Mouse (Mus musculus) heart, postnatal 25 days (tissue): ENCODE measurements around the gene Cpm. TPM values are rescaled to one million over a fixed set of nuclear protein-coding genes. Genes with fewer than 3 reads are reported as not detected.
A peak's percentile ranks its signal among the peaks of the same experiment; 100 is the strongest.
"Not testable (repeated sequence)": the region's sequence is repeated elsewhere in the genome, so short reads cannot be mapped to it uniquely, and the experiment has no call there.

Experiments
- DNase-seq: peaks from one replicate; pipeline ENCODE4 v3.0.0; 2022; ENCODE audit warnings: low spot score
- intact Hi-C: fragments of 180-260 bp; cut with DNase I; formaldehyde crosslinking; loops from one replicate; pipeline ENCODE4 v1.15.1; 2025
- total RNA-seq, 2 experiments: library from RNA; stranded (reverse); gene quantifications; 2 replicates each; pipeline ENCODE4 v1.2.3; 2021

Cpm gene
- total RNA-seq, 2 experiments from 2014 or later, result 3.9 to 4.5 TPM

DNA sequence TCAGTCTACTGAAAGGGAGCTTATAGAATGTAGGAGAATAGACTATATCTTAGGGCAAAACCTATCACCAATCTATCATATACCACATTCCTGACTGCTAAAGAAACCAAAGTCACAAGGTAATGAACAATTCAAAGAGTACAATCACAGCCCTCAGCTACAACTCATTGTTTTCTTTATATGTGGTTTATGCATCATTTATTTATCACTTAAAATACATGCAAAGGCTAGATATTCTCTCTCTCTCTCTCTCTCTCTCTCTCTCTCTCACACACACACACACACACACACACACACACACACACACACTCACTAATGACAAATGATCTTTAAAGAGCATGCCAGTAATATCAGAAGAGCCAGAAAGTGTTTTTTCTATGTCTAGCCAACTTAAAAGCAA, 76.5 kb downstream of the Cpm start:
- DNase-seq, result no peak
- intact Hi-C loops, result no loop called here

DNA sequence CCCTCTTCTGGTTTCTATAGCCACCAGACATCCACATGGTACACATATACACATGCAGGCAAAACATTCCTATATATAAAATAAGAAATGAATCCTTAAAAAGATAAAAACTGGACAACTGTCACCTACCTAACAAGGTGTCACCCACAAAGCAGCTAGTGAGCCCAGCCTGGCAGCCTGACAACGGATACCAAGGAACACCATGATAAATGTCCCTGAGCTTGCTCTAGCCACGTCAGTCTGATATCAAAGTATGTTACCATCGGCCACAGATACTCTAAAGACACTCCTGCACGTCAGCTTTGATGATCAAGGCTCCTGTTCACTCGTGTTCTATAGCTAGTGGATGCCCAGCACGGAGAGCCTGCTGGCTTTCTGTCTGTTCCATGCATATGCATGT, 77.1 kb downstream of the Cpm start:
- intact Hi-C loops, result no loop called here
- no peak for DNase-seq

DNA sequence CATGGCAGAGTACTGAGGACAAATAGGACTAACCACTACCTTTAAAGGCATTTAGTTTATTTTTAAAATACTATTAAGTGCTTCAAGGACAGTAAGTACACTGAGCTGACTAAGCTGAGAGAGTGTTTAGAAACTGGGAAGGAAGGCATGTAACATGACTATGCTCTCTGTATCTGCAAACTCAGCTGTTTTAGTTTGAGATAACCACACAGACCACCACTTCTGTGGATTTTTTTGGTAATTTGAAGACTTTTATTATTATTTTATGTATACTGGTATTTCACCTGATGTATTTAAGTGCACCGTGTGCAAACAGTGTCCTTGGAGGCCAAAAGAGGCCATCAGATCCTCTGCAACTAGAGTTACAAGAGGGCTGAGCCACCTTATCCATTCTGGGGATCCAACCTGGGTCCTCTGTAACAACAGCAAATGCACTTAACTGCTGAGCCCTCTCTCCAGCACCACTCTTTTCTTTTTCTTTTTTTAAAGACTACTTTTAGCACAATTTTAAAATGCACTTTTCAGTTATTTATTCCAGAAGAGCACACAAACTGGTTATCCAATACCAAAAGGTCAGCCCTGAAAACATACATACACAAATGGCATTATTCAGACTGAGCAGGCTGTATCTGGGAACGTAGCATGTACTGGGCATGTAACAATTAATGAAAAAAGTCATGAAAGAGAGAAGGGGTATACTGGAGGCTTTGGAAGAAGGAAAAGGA, 78.0 kb downstream of the Cpm start:
- no peak for DNase-seq
- intact Hi-C loops, result no loop called here

- intact Hi-C loops, result no loop called here
These were observed 79.1 kb downstream of the Cpm start for GRCm38 (mm10) chr10:117708376-117708775.

DNA sequence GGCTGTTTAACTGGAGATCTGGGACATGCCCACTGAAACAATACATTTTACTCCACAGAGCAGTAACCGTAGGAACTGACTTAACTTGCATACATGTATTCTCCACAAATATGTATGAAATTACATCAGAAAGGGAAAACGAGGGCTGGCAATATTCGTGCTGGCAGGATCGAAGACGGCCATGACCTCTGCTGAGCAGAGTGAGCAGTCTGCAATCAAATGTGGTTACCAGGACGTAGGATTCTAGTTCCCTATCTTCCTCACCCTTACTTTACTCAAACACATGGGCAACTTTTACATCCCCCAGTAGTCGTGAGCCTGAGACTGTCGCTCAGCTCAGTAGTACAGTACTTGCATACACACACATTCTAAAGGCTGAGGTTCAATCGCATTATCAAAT, 79.6 kb downstream of the Cpm start:
- DNase-seq, result no peak
- intact Hi-C loops, result no loop called here

More at GRCm38 (mm10) chr10:117708376-117708775, 79.1 kb downstream of the Cpm start:
- no peak for DNase-seq

DNA sequence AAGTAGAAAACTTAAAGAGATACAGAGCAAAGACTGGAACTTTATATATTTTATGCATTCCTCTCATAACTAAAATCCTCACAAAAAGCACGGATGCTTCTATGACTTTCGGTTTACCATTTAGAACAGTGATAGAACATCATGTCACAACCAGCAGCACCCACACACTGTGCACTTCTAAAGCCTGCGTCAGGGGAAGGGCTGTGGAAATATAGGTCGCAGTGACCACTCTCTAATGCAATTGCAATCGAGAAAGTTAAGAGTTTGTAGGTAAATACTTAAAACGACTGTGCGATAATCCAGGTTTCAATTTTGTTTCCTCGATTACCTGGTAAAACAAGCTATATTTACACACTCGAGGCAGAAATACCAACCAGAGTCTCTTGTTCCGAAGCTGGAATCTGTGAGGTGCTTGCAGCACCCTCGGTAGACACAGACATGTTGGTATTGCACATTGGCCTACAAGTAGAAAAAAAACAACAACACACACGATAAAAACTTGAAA, 80.1 kb downstream of the Cpm start:
- DNase-seq, result no peak
- intact Hi-C loops, result no loop called here

DNA sequence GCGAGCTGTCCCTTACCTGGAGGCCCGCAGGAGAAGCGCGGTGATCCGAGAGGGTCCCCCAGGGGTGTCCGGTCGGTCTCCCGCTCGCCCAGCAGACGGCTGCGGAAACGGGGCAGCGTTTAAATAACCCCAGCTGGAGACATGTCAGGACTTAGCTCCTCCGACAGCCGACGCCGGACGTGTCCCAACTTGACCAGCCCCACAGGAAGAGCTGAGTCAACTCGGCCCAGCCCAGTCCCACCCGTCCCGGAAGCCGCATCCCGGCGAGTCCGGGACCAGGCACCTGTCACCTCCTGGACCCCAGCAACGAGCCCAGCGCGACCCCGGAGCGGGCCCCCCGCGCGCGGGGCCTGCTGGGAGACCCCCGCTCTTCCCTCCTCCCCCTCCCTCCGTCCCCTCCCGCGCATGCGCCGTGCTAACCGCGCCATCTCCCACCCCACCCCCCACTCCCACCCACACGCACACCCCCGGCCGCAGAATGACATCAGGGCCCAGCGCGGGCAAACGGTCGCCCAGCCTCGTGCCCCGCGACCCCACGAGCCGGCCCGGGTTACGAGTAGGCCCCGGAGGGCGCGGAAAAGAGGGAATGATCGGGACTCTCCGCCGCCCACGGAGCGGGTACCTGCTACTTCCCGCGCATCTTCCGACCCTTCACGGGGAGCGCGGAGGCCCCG, 80.8 kb downstream of the Cpm start:
- intact Hi-C loops, result loop anchor here (2.0 kb wide), 1 partner anchor 35 kb away; no protein-coding TSS in a partner anchor
- peak; percentile 75 for DNase-seq

GRCm38 (mm10) chr10:117710604-117711141, 81.4 kb downstream of the Cpm start, which contains the start of gene Mdm2:
Gene Mdm2, minus strand, starts transcription at chr10:117710758.
- intact Hi-C loops, result loop anchor here (2.0 kb wide), 1 partner anchor 34 kb away; no protein-coding TSS in a partner anchor
- peak; percentile 84 for DNase-seq

GRCm38 (mm10) chr10:117711408-117711807, 82.1 kb downstream of the Cpm start:
- no peak for DNase-seq
- intact Hi-C loops, result loop anchor here (2.0 kb wide), 1 partner anchor 33 kb away; no protein-coding TSS in a partner anchor

DNA sequence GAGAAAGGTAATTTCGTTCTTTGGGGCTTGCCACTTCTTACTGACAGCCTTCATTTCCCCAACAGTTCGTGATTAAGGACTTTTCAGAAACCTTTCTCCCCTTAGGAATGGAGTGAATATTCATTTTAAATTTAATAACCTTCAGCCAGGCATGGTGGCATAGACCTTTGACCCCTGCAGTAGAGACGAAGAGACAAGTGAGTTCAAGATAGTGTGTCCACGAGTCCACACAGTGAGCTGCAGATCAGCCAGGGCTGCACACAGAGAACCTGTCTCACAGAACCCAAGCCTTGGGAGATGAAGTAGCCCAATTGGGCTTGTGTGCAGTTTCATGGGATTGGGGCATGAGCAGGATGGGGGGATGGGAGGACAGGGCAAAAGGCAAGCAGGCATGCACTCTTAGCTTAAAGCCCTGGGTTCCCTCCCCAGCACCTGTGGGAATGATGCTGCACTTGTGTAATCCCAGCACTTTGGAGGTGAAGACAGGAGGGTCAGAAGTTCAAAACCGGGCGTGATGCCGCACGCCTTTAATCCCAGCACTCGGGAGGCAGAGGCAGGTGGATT, 83.0 kb downstream of the Cpm start:
- no peak for DNase-seq
- intact Hi-C loops, result no loop called here

DNA sequence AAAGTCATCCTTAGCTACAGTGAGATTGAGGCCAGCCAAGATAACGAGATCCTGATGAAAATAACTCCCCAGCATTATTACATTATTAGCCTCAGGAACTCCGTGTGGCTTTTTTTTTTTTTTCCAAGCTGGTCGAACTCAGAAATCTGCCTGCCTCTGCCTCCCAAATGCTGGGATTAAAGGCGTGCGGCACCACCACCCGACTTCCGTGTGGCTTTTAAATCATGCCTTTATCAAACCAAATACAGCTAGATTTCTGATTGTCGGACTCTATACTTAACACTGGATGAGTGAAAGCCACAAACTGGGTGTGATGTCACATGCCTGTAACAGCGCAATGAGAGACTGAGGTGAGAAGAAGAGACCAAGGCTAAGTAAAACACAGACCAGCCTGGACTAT, 83.6 kb downstream of the Cpm start:
- intact Hi-C loops, result no loop called here
- no peak for DNase-seq

DNA sequence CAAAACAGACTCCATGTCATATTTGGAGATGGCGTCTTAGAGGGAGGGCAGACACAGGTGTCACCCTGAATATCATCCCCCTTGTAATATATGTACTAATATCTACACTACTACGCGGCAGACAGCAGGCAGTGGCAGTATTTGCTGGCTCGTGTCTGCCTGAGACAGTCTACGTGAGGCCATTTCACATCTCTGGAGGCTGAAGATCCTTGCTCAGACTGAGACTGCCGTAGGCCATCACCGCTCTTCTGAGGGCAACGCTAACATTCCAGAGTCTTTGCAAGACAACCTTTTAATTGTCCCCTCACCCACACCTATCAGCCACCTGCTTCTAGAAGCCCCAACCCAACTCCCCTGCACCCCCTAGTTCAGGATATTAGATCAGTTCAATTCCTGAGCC, 84.2 kb downstream of the Cpm start:
- intact Hi-C loops, result no loop called here
- DNase-seq, result no peak

DNA sequence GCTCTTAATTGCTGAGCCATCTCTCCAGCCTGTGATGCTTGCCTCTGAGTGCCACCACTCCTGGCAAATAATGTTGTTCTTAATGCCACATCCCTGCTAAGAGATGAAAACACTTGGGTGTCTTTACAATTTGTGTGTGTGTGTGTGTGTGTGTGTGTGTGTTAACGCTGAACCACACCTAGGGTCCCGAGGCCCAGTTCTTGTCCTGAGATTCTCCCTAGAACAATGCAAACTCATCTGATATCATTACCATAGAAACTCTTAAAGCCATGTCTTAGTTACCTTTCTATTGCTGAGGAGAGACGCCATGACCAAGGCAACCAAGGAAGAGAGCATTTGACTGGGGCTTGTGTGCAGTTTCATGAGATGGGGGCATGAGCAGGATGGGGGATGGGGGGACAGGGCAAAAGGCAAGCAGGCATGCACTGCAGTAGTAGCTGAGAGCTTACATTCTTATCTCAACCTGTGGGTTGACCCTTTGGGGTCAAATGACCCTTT, 84.8 kb downstream of the Cpm start:
- DNase-seq, result no peak
- intact Hi-C loops, result no loop called here

- intact Hi-C loops, result no loop called here
These were observed 85.7 kb downstream of the Cpm start for GRCm38 (mm10) chr10:117714928-117715500.

DNA sequence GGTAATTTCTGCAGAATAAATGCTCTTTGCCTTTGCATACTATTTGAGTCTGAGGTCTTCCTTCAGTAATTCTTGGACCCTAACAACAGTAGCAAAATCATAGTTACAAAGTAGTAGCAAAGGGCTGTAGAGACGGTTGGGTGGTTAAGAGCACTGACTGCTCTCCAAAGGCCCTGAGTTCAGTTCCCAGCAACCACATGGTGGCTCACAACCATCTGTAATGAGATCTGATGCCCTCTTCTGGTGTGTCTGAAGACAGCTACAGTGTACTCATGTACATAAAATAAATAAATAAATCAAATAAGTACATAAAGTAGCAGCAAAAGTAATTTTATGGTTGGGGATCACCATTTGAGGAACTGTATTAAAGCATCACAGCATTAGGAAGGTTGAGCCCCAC, 86.4 kb downstream of the Cpm start:
- intact Hi-C loops, DNase-seq: not testable (repeated sequence)

More at GRCm38 (mm10) chr10:117714928-117715500, 85.7 kb downstream of the Cpm start:
- DNase-seq, result no peak

DNA sequence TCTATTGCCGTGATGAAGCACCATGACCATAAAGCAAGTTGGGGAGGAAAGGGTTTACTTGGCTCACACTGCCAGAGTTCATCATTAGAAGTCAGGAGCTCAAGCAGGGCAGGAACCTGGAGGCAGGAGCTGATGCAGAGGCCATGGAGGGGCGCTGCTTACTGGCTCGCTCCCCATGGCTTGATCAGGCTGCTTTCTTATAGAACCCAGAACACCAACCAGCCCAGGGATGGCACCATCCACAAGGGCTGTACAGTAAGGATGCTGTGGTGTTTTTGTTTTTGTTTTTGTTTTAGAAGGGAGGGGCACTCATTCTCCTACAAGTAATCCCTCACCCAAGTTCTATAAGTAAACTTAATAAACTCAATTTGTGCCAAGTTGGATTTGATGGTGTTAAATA, 87.4 kb downstream of the Cpm start:
- no peak for DNase-seq
- intact Hi-C loops, result no loop called here

DNA sequence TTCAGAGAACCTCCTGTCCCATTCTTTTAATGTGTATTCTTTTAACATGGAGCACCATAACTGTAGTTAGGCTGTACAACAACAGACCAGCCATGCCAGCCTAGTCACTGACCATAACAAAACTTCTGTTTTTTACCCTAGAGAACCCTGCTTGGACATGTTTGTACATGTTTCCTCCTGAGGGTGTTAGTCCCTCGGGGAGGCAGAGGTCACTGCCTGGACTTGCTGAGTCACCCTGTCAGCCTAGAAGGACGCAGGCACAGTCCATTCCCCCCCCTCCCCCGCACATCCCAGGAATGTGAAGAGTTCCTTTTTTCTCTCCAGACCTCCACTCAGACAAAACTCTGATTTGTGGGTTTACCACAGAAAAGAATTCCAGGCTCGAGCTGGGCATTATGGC, 88.3 kb downstream of the Cpm start:
- peak; percentile 18 for DNase-seq
- intact Hi-C loops, result no loop called here

DNA sequence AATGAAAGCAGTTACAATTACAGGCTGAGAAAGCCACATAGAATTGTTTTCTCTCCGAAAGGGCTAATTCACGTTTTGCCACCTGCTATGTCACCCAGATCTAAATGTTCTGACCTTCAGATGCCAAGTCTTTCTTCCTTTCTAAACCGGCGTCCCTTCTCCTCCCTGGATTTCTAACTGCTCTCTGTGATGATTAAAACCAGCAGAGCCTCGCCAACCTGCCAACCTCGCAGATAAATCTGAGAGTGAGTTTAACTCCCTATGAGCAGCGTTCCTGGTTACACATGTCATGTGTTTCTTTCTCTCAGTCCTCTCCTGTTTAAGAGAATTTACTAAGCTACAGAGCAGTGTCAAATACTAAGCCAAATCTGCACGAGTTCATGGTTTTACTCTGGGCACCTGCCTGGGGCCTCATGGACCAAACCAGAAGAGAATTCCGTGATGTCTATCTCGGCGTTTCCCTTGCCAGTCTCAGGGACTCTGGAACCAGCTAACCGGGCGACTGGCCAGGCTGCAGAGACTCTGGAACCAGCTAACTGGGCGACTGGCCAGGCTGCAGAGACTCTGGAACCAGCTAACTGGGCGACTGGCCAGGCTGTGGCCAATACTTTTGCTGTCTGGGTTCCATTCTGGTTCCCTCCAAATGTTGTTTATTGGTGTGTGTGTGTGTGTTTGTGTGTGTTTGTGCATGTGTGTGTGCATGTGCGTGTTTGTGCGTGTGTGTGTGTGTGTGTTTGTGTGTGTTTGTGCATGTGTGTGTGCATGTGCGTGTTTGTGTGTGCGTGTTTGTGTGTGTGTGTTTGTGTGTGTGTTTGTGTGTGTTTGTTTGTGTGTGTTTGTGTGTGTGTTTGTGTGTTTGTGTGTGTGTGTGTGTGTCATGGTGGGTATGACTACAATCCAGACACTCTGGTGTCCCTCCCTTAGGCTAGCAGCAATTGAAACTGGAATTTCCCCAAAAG, 89.1 kb downstream of the Cpm start:
- no peak for DNase-seq
- intact Hi-C loops, result no loop called here

DNA sequence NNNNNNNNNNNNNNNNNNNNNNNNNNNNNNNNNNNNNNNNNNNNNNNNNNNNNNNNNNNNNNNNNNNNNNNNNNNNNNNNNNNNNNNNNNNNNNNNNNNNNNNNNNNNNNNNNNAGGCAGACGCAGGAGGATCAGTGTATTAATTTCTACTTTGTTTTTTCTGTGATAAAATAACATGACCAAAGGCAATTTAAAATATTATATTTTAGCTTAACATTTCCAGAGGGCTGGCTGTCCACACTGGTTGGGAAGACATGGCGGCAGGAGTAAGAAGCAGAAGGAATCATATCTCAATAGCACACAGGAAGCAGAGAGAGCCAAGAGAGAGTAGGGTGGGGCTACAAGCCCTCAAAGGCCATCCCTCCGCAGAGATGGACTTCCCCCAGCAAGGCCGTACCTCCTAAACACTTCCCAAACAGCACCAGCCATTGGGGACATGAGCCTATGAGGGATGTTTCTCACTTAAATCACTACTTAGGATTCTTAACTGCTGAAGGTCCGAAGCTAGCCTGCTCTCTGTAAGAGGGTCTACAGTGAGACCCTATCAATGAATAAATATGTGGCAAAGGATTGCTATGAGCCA, 94.9 kb downstream of the Cpm start:
- no peak for DNase-seq
- intact Hi-C loops, result no loop called here
